Mouse (Mus musculus): ENCODE measurements around the gene Grin2b. TPM values are rescaled to one million over a fixed set of nuclear protein-coding genes. Genes with fewer than 3 reads are reported as not detected.

Grin2b gene
- total and polyA plus RNA-seq, 3 experiments, result not detected

GRCm38 (mm10) chr6:135833542-135833941 lies 339.8 kb downstream of the Grin2b start:
- in situ Hi-C loops (cut with MboI; ENCODE audit: low pct_ligation_motif_present, low pct_unique_long_range_greater_than_20kb, low sequenced_read_pairs), result no loop called here

DNA sequence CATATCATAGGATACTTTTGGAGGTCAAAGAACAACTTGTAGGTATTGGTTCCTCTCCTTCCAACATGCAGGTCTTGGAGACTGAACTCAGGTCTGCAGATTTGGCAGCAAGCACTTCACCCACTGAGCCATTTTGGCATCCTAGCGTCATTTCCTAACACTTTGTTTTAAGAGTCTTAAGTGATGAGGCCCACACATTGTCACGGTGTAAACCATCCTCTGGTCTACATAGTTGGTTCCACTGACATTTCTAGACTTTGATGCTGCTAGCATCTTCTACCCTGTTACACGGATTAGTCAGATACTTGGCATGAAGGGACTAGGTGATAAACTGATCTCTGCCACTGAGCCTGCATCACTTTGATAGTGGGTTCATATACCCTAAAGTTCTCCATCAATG lies 341.3 kb downstream of the Grin2b start:
- Histone ChIP-seq H3K9ac (ENCODE audit: insufficient read depth, low read depth) (no peak overlapping the region), H3K4me2 (ENCODE audit: insufficient read depth, low read depth, poor library complexity, severe bottlenecking) (no peak overlapping the region), H3K27ac (ENCODE audit: insufficient read depth, low read depth) (no peak overlapping the region), H3K4me1 (ENCODE audit: control insufficient read depth in 1 of 2, insufficient read depth in 2 of 2) (no peaks in the 10 kb centered on the region), H3K27me3 (replicated peaks) (no peaks in the 10 kb centered on the region), H3K9me3 (replicated peaks; ENCODE audit: low read length) (peaks cover 76% of the 10 kb centered on the region), H3K36me3 (replicated peaks in 1 of 2; ENCODE audit: control insufficient read depth in 1 of 2, insufficient read depth in 1 of 2, low read length in 1 of 2) (no peaks in the 10 kb centered on the region), H3K4me3 (replicated peaks in 1 of 3; ENCODE audit: low read depth in 2 of 3, low read length in 2 of 3, poor library complexity in 1 of 3) (no peak overlapping the region), H3K79me2 (replicated peaks; ENCODE audit: control insufficient read depth, extremely low read depth, insufficient read depth, poor library complexity, severe bottlenecking) (no peaks in the 10 kb centered on the region)
- in situ Hi-C loops (cut with MboI; ENCODE audit: low pct_ligation_motif_present, low pct_unique_long_range_greater_than_20kb, low sequenced_read_pairs), result no loop called here
- dilution Hi-C loops (cut with MboI; ENCODE audit: extremely low pct_ligation_motif_present, extremely low pct_unique_long_range_greater_than_20kb, low sequenced_read_pairs), result no loop called here
- TF ChIP-seq CHD2 (IDR thresholded peaks at IDR 0.05; ENCODE audit: low read length), result no peak
- no peak for TF ChIP-seq USF1 (IDR thresholded peaks at IDR 0.05; ENCODE audit: low read depth, low read length)
- TF ChIP-seq MEF2A (IDR thresholded peaks at IDR 0.05; ENCODE audit: borderline replicate concordance, low read depth, low read length), result no peak
- TF ChIP-seq ELF1 (IDR thresholded peaks at IDR 0.05; ENCODE audit: low read depth, low read length), result no peak
- no peak for TF ChIP-seq ZKSCAN1 (IDR thresholded peaks at IDR 0.05; ENCODE audit: borderline replicate concordance, low read depth, low read length)
- no peak for TF ChIP-seq E2F4 (IDR thresholded peaks at IDR 0.05; ENCODE audit: insufficient replicate concordance, low read depth, low read length)
- TF ChIP-seq HCFC1 (IDR thresholded peaks at IDR 0.05; ENCODE audit: low read depth, low read length), result no peak
- TF ChIP-seq RCOR1 (conservative IDR thresholded peaks at IDR 0.05; ENCODE audit: low read depth, low read length), result no peak
- no peak for TF ChIP-seq UBTF (IDR thresholded peaks at IDR 0.05; ENCODE audit: low read depth, low read length)
- TF ChIP-seq MAX (IDR thresholded peaks at IDR 0.05; ENCODE audit: low read length), result no peak
- TF ChIP-seq POLR2AphosphoS2 (IDR thresholded peaks at IDR 0.05; ENCODE audit: low read depth, low read length), result no peak
- no peak for TF ChIP-seq USF2 (conservative IDR thresholded peaks at IDR 0.05; ENCODE audit: low read depth, low read length)
- no peak for TF ChIP-seq MYC (IDR thresholded peaks at IDR 0.05; ENCODE audit: low read depth, low read length)
- no peak for DNase-seq (ENCODE audit: extremely low read depth)

More at GRCm38 (mm10) chr6:135833542-135833941, 339.8 kb downstream of the Grin2b start:
- Histone ChIP-seq H3K4me2 (ENCODE audit: insufficient read depth, low read depth, poor library complexity, severe bottlenecking) (no peak overlapping the region), H3K36me3 (replicated peaks in 1 of 2; ENCODE audit: control insufficient read depth in 1 of 2, insufficient read depth in 1 of 2, low read length in 1 of 2) (no peaks in the 10 kb centered on the region), H3K79me2 (replicated peaks; ENCODE audit: control insufficient read depth, extremely low read depth, insufficient read depth, poor library complexity, severe bottlenecking) (no peaks in the 10 kb centered on the region), H3K4me1 (ENCODE audit: control insufficient read depth in 1 of 2, insufficient read depth in 2 of 2) (no peaks in the 10 kb centered on the region), H3K4me3 (replicated peaks in 1 of 3; ENCODE audit: low read depth in 2 of 3, low read length in 2 of 3, poor library complexity in 1 of 3) (no peak overlapping the region), H3K27ac (ENCODE audit: insufficient read depth, low read depth) (no peak overlapping the region), H3K9ac (ENCODE audit: insufficient read depth, low read depth) (no peak overlapping the region), H3K27me3 (replicated peaks) (no peaks in the 10 kb centered on the region), H3K9me3 (replicated peaks; ENCODE audit: low read length) (peaks cover 75% of the 10 kb centered on the region)
- DNase-seq (ENCODE audit: extremely low read depth), result no peak
- dilution Hi-C loops (cut with MboI; ENCODE audit: extremely low pct_ligation_motif_present, extremely low pct_unique_long_range_greater_than_20kb, low sequenced_read_pairs), result no loop called here
- no peak for TF ChIP-seq ZMIZ1 (IDR thresholded peaks at IDR 0.05; ENCODE audit: low read depth, low read length)
- no peak for TF ChIP-seq JUN (IDR thresholded peaks at IDR 0.05; ENCODE audit: insufficient read depth, low read depth, low read length)
- no peak for TF ChIP-seq RAD21 (IDR thresholded peaks at IDR 0.05; ENCODE audit: low read depth, low read length)
- TF ChIP-seq MEF2A (IDR thresholded peaks at IDR 0.05; ENCODE audit: borderline replicate concordance, low read depth, low read length), result no peak
- no peak for TF ChIP-seq UBTF (IDR thresholded peaks at IDR 0.05; ENCODE audit: low read depth, low read length)
- TF ChIP-seq BHLHE40 (IDR thresholded peaks at IDR 0.05; ENCODE audit: low read depth, low read length), result no peak
- no peak for TF ChIP-seq ZNF384 (IDR thresholded peaks at IDR 0.05; ENCODE audit: low read depth, low read length)
- no peak for TF ChIP-seq CTCF (conservative IDR thresholded peaks at IDR 0.05 in 1 of 2, IDR thresholded peaks at IDR 0.05 in 1 of 2; ENCODE audit: low read depth in 2 of 2, low read length in 2 of 2)
- TF ChIP-seq E2F4 (IDR thresholded peaks at IDR 0.05; ENCODE audit: insufficient replicate concordance, low read depth, low read length), result no peak
- no peak for TF ChIP-seq TCF12 (IDR thresholded peaks at IDR 0.05; ENCODE audit: low read depth, low read length)
- TF ChIP-seq SIN3A (IDR thresholded peaks at IDR 0.05; ENCODE audit: low read length), result no peak
- no peak for TF ChIP-seq ZKSCAN1 (IDR thresholded peaks at IDR 0.05; ENCODE audit: borderline replicate concordance, low read depth, low read length)
- no peak for TF ChIP-seq SMC3 (IDR thresholded peaks at IDR 0.05; ENCODE audit: low read depth, low read length)
- no peak for TF ChIP-seq JUND (conservative IDR thresholded peaks at IDR 0.05; ENCODE audit: low read depth, low read length)
- no peak for TF ChIP-seq KAT2A (IDR thresholded peaks at IDR 0.05; ENCODE audit: insufficient replicate concordance, low read length)
- no peak for TF ChIP-seq NELFE (IDR thresholded peaks at IDR 0.05; ENCODE audit: low read depth, low read length)
